Mouse (Mus musculus) E14TG2a.4 (cell line): ENCODE results near the gene Trpv5.

ENCODE experiments used
- CTCF ChIP-seq: conservative IDR thresholded peaks from 2 replicates; pipeline ENCODE4 v1.5.1; 2014; ENCODE audit warnings: low read length
- NANOG ChIP-seq: IDR thresholded peaks from 2 replicates; pipeline ENCODE4 v1.6.1; 2014; ENCODE audit warnings: borderline replicate concordance, low read length, mixed read lengths
- POU5F1 ChIP-seq: IDR thresholded peaks from 2 replicates; pipeline ENCODE4 v1.6.1; 2014; ENCODE audit warnings: low read length, borderline replicate concordance

DNA sequence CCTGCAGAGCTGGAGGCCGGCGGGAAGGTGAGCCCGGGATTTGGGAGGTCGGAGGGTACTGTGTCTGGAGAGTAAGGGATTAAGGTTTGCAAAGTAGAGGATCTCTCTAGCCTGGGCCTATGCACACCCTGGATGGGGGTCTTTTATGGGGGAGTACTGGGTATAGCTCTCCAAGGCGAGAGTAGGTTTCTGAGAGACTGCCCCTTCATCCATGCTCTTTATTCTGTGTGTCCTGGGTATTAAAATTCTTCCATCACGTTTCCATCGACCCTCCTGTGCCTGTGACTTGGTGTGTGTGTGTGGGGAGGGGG, 74.8 kb downstream of the Trpv5 start:
- TF ChIP-seq CTCF (no peak), POU5F1 (no peak), NANOG (no peak)
